Mouse (Mus musculus): ENCODE data around the gene Fbxo11.

Gene Fbxo11

DNA sequence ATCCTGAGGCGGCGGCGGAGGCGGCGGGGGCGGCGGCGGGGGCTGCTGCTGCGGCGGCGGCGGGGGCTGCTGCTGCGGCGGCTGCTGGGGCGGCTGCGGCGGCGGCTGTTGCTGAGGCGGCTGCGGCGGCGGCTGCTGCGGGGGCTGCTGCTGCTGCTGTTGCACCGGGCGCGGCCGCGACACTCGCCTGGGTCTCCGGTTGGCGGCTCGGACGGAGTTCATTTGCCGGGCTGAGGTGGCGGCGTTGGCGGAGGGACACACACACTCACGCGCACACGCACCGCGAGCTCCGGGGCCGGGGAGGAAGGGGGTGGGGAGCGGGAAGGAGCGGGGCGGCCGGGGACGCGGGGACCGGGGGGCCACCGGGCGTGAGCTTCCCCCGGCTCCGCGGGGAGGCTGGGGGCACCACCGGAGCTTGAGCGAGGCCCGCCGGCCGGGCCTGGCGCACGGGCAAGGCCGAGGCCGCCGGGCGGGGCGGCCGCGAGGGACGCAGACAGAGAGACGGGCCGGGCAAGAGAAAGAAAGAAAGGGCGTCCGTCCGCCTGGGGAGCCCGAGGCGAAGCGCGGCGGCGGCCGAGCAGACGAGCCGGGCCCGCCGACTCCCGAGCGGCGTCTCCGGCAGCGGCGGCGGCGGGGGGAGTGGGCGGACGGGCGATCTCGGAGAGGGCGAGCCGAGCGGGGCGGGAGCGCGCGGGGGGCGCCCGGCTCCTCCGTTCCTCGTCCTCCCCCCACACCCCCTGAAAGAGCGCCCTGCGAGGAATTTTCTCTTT, at the start of gene Fbxo11:
TSS of gene Fbxo11 (minus strand) at position 261 of the 770 bp plus-strand sequence.
- TF ChIP-seq GATA4 (IDR thresholded peaks at IDR 0.05; ENCODE audit: insufficient replicate concordance, low read length) = no peak

DNA sequence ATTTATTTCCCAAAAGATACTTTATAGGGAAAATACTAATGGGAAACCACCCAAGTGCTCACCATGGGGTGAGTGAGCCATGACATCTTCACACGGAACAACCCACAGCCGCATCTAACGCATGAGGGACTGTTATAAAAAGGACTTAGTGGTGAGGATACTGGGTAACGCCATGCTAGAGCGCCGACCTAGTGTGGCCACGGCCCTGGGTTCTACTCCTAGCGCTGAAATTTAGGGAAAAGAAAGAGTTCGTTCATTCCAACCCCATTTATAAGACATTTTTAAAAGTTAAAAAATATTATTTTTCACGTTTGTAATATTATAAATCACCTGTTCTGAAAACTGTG, 48.8 kb upstream of the Fbxo11 start:
- TF ChIP-seq GATA4 (IDR thresholded peaks at IDR 0.05; ENCODE audit: insufficient replicate concordance, low read length) = no peak

DNA sequence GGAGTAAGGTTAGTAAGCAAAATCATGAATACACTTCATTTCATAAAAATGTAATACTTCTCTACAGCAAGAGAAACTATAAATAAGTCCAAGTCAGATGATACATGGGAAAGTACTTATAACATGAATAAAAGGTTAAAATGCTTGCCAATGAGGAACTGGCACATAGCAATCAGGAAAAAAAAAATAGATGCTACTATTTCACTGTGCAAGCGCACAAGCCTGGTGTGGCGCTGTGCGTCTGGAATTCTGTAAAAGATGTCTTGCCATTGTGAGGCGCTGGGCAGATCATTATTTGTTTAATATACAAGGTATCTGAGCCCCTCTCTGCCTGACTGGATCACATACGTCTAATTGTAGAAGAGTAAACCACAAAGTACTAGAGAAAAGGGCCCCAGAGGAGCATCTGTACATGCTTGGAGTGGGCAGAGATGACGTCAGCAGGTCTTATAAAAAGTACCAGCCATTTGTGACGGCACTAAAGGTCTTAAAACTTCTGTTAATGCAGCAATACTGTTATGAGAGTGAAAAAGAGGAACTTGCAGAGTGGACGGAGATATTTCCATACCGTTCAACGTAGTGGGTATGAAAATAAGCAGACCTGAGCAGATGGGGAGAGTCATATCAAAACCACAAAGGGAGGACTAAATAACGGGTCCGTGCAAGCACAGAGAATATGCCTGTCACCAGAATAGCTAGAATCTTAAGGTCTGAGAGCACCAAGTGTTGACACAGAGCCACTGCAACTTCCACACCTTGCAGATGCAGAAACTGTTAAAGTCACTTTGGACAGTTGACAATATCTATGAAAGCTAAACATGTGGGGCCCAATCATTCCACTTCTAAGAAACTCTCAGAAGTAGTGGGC, 48.2 kb upstream of the Fbxo11 start:
- no peak for TF ChIP-seq GATA4 (IDR thresholded peaks at IDR 0.05; ENCODE audit: insufficient replicate concordance, low read length)

DNA sequence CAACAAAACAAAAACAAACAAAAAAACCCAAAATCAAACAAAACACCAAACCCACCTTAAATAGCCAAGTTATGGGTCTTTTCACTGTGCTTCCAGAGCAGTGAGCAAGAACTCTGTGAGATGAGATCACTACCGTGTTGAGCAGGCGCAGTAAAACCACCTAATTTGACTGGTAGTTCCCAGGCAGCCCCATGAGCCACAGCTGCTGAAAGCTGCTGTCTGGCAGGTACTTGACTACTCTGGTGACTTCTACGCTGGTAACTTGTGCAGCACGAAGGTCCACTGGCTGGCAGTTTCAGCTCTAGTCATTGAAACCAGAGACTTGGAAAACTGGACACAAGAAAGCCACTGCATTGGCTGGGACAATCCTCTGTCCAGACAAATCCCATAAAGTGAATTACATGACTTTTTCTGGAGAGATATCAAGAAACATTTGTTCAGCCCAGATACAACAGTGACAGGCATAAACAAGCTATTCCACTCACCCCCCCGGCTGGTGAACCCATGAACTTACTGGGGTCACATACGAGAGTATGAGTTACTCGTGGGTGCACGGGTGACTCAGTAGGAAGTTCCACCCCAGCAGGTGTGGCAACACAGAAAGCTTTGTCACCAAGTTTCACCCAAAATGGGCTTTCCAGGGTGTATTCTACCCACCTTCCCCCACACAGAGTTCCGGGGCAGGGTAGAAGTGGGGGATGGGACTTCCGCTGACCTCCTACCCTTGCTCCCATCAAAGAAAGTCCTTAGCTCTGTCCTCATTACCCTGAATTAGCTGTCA, 47.0 kb upstream of the Fbxo11 start:
- TF ChIP-seq GATA4 (IDR thresholded peaks at IDR 0.05; ENCODE audit: insufficient replicate concordance, low read length) = no peak

DNA sequence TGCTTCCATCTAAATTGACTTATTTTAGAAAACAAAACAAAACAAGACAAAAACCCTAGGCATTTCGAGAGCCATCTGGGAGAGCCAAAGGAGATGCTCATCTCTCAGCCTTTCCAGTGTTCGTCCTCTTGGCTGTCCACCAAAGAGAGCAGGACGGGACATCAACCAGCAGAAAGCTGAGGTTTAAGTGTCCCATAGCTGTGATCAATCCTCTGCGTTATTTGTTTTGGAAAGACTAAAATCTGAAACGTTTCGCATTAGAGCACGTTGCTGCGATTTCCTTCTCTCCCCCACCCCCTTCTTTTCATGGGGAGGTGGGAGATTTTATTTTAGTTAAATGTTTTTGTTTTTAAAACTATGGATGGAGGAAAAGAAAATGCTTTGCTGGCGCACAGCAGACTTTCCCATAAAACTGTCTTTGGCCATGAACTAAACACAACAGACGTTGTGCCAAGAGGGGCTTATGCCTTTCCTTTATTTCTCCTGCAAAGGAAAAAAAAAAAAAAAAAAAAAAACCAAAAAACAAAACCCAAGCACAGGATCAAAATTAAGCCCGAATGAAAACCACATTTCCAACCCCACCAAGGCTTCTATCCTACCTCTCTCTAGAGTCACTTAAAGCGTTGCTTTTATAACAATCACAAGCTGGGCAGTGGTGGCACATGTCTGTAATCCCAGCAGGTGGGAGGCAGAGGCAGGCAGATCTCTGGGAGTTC, 46.1 kb upstream of the Fbxo11 start:
- TF ChIP-seq GATA4 (IDR thresholded peaks at IDR 0.05; ENCODE audit: insufficient replicate concordance, low read length) = no peak

DNA sequence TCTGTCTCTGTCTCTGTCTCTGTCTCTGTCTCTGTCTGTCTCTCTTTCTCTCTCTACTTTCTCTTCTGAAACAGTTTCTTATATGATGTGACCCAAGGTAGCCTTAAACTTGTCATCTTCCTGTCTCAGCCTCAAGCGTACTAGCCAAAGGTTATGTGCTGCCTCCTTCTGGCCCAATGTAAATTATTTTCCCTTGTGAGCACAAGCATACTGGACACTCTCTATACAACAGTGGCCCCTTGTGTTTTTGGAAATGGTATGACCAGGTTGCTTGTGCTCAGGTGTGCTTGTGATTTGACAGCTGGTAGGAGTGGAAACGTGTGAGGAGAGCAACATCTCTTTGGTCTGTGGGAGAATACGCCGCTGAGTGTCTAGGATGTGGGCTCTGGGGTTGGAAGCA, 42.6 kb upstream of the Fbxo11 start:
- no peak for TF ChIP-seq GATA4 (IDR thresholded peaks at IDR 0.05; ENCODE audit: insufficient replicate concordance, low read length)

DNA sequence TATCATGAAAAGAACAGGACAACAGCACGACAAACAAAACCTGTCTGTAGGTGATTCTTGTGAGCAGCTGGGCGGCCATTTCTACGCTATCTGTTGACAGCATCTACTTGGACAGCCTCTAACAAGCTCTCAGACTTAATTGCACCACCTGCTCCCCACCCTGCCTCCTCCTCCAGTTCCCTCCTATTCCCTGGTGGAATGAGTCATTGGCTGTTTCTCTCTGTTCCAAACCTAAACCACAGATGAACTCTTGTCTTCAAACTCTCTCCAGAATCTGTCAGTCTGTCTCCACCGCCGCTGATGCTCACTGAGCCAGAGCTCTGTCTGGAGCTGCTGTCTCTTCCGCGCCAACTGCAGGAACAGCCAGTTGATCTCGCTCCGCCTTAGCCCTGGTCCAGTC, 41.3 kb upstream of the Fbxo11 start:
- TF ChIP-seq GATA4 (IDR thresholded peaks at IDR 0.05; ENCODE audit: insufficient replicate concordance, low read length) = no peak

DNA sequence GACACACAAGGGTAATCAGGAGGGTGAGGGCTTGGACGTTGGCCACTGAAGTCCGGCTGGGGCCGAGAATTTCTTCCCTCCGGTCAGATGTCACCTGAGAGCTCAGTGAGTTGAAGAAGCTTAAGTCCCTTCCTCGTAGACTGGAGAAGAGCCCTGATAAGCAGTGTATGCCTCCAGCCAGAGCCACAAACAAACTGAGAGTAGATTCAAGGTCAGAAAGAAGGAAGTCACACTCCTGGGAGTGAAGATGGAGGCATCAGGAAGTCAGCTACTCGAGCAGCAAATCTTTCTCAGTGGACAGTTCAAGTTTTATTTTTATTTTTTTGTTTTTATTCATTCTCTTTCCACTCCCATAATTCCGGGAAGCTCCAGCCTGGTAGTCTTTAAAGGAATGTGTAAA, 37.5 kb upstream of the Fbxo11 start:
- no peak for TF ChIP-seq GATA4 (IDR thresholded peaks at IDR 0.05; ENCODE audit: insufficient replicate concordance, low read length)

DNA sequence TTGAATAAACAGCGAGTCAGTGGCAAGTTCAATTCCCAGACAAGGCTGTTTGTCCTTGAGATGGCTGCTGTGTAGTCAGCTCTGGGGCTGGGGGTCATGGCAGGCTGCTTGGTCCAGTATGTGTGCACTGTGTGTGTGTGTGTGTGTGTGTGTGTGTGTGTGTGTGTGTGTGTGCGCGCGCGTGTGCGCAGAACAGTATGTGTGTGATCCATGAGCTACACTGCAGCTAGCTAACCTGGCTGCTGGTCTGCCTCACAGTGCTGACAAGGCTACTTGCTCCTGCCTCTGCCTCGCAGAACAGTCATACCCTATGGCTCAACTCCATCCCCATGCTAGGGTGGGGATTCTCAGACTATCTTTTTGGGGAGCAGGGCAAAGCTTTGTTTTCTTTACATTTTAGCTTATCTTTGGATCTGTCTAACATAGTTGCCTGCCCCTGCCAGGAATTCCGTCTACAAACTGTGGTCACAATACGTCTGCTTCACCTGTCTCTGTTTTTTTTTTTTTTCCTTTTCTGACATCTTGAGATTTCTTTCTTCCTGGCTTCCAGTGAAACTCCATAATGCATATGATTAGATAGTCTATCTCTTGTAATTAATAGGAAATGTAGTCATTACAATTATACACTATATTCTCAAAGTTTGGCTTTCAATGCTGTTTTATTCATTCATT, 33.2 kb upstream of the Fbxo11 start:
- no peak for TF ChIP-seq GATA4 (IDR thresholded peaks at IDR 0.05; ENCODE audit: insufficient replicate concordance, low read length)

DNA sequence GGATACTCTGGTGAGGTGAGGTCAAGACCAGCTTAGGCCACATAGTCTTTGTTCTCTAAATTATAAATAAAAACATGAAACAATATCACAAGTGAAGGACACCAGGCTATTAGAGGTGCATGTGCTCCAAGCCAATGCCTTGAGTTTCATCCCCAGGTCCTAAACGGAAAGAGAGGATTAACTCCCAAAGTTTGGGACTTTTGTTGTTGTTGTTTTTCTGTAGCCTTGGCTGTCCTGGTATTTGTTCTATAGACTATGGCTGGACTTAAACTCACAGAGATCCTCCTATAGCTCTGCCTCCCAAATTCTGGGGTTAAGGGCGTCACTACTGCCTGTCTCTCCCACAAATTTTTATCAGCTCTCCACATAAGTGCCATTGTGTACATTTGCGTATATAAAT, 32.5 kb upstream of the Fbxo11 start:
- TF ChIP-seq GATA4 (IDR thresholded peaks at IDR 0.05; ENCODE audit: insufficient replicate concordance, low read length) = no peak

DNA sequence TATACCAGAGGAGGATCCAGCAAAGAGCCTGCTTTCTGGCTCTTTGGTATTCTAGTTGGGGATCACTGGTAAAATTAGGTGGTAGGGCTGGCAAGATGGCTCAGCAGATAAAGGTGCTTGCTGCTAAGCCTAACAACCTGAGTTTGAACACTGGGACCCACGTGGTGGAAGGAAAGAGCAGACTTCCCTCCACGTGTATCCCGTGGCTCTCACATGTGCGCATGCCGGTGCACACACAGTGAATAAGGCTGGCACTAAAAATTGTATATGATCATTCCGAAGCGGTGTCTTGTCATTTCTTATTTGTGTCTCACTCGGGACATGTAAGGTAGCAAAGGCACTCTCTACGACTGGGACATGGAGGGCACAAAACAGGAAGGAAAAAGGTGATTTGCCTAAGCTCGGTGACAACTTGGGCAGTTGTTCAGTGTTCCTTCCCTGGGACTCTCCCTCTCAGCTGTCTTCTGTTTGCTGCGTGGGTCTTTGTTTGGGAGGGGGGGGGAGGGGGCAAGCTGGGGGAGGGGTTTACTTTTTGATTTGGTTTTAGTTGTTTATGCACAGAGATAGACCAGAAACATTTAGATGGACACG, 31.8 kb upstream of the Fbxo11 start:
- TF ChIP-seq GATA4 (IDR thresholded peaks at IDR 0.05; ENCODE audit: insufficient replicate concordance, low read length) = no peak

DNA sequence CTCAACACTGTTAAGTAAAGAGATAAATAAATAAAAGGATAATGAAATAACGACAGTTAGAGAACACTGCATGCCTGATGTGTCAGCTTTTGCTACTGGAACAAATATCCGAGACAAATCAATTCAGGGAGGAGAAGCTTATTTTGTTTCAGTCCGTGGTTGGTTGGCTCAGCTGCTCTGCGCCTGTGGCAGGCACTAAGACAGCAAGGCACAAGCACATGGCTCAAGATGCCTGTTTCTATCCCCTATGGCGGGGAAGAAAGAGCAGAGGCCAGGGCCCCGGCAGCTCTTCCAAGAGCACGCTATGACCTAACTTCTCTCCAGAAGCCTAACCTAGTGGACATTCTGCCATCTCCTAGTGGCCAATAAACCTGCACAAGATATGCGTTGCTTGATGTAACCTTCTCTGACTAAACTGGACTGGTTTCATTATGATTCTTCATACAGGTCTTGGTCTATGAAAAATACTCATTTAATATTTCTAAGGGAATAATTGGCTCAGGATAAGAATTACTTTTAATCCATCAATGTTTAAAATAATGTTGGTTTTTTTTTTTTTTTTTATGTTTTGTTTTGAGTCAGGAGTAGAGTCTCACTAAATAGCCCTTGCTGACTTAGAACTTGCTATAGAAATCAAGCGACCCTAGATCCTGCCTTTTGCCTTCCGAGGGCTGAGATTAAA, 30.6 kb upstream of the Fbxo11 start:
- no peak for TF ChIP-seq GATA4 (IDR thresholded peaks at IDR 0.05; ENCODE audit: insufficient replicate concordance, low read length)

DNA sequence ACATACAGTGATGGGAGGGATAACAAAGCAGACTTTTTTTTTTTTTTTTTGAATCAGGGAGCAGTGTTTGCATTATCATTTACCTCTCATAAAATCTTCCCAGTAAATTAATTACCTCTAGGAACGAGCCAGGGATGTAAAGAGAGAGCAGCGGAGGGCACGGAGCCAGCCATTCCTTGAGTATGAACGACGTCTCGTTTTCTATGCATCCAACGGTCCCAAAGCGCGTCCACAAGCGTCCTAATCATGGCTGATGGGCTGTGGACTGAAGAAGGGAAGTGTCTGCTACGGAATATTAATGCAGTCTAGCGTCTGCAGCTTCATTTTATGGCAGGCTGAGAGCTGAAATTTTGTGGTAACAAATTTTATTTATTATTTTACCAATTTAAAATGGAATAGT, 29.2 kb upstream of the Fbxo11 start:
- TF ChIP-seq GATA4 (IDR thresholded peaks at IDR 0.05; ENCODE audit: insufficient replicate concordance, low read length) = no peak

DNA sequence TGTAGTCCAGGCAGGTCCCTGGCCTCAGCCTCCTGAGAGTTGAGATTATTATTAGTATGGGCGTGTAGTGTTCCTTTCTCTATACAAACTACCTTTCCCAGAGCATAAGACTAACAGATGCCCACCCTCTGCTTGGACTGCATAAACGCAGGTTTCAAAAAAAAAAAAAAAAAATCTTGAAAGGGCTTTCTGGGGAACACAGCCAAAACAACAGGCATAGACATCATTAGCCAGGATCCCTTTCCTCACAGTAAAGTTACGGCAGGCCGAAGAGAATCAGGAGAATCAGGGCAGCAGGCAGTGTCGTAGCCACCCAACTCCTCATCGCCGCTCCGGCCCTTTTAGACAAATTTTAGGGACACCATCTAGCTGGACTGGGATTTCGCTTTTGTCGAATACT, 28.7 kb upstream of the Fbxo11 start:
- TF ChIP-seq GATA4 (IDR thresholded peaks at IDR 0.05; ENCODE audit: insufficient replicate concordance, low read length) = no peak

Measured in liver, adult (tissue).